Mouse (Mus musculus) CH12.LX (cell line): ENCODE measurements around the gene Pitpnm2. TPM values are rescaled to one million over a fixed set of nuclear protein-coding genes. Genes with fewer than 3 reads are reported as not detected.

Experiments used
- DNase-seq: peaks from one replicate; pipeline ENCODE4 v3.0.0-alpha.2; 2013; ENCODE audit errors: extremely low read depth
- H3K27ac ChIP-seq: 2 replicates; pipeline ENCODE4 v1.5.1; 2012; ENCODE audit warnings: low read depth, mild to moderate bottlenecking, control low read depth, moderate library complexity; ENCODE audit not compliant: insufficient read depth
- H3K27me3 ChIP-seq: replicated peaks from 2 replicates; pipeline ENCODE3; 2012; ENCODE audit warnings: inconsistent platforms
- H3K36me3 ChIP-seq, 2 experiments: replicated peaks in 1 of 2; 2 replicates each; pipeline versions ENCODE3 to v1.6.1; 2012; ENCODE audit warnings: inconsistent platforms in 1 of 2, low read length in 1 of 2, mild to moderate bottlenecking in 1 of 2, mixed read lengths in 1 of 2, moderate library complexity in 1 of 2; ENCODE audit not compliant: control insufficient read depth in 1 of 2, insufficient read depth in 1 of 2
- H3K4me1 ChIP-seq, 2 experiments: 2 replicates each; pipeline ENCODE4 v1.6.1; 2012; ENCODE audit warnings: inconsistent platforms in 1 of 2, moderate library complexity in 1 of 2; ENCODE audit not compliant: insufficient read depth in 2 of 2, control insufficient read depth in 1 of 2
- H3K4me2 ChIP-seq: 2 replicates; pipeline ENCODE4 v1.6.1; 2012; ENCODE audit warnings: low read depth, mild to moderate bottlenecking, control low read depth; ENCODE audit not compliant: poor library complexity, insufficient read depth, severe bottlenecking
- H3K4me3 ChIP-seq, 3 experiments: fragments of 150-350 bp in 1 of 3; sonication (generic) in 1 of 3; replicated peaks in 1 of 3; 2 replicates each; pipeline versions ENCODE3 to v1.5.1; 2011 to 2012; ENCODE audit warnings: low read depth in 2 of 3, low read length in 2 of 3, mild to moderate bottlenecking in 2 of 3, moderate library complexity in 2 of 3, control low read depth in 1 of 3, improper control_type of control experiment in 1 of 3, inconsistent platforms in 1 of 3, mixed read lengths in 1 of 3; ENCODE audit not compliant: poor library complexity in 1 of 3
- H3K79me2 ChIP-seq: replicated peaks from 2 replicates; pipeline ENCODE4 v1.6.1; 2012; ENCODE audit warnings: mild to moderate bottlenecking, moderate library complexity; ENCODE audit not compliant: control insufficient read depth, poor library complexity, insufficient read depth, severe bottlenecking; ENCODE audit errors: extremely low read depth
- H3K9ac ChIP-seq: 2 replicates; pipeline ENCODE4 v1.6.1; 2012; ENCODE audit warnings: low read depth, mild to moderate bottlenecking, control low read depth, moderate library complexity; ENCODE audit not compliant: insufficient read depth
- H3K9me3 ChIP-seq: replicated peaks from 2 replicates; pipeline ENCODE3; 2012; ENCODE audit warnings: low read length, inconsistent platforms, mixed read lengths
- BHLHE40 ChIP-seq: IDR thresholded peaks from 2 replicates; pipeline ENCODE4 v1.6.1; 2011; ENCODE audit warnings: mild to moderate bottlenecking, low read depth, low read length, improper control_type of control experiment
- CHD1 ChIP-seq: IDR thresholded peaks from 2 replicates; pipeline ENCODE4 v1.6.1; 2012; ENCODE audit warnings: low read depth, low read length, improper control_type of control experiment, inconsistent platforms
- CHD2 ChIP-seq: IDR thresholded peaks from 2 replicates; pipeline ENCODE4 v1.6.1; 2011; ENCODE audit warnings: low read length, improper control_type of control experiment
- CTCF ChIP-seq, 2 experiments: IDR thresholded peaks in 1 of 2; conservative IDR thresholded peaks in 1 of 2; 2 replicates each; pipeline ENCODE4 v1.5.1; 2011 to 2012; ENCODE audit warnings: low read depth in 2 of 2, low read length in 2 of 2, improper control_type of control experiment in 1 of 2, inconsistent platforms in 1 of 2, mild to moderate bottlenecking in 1 of 2, moderate library complexity in 1 of 2
- E2F4 ChIP-seq: IDR thresholded peaks from 2 replicates; pipeline ENCODE4 v1.6.1; 2011; ENCODE audit warnings: low read depth, low read length, improper control_type of control experiment; ENCODE audit not compliant: insufficient replicate concordance
- ELF1 ChIP-seq: IDR thresholded peaks from 2 replicates; pipeline ENCODE4 v1.6.1; 2014; ENCODE audit warnings: low read depth, mild to moderate bottlenecking, inconsistent platforms, low read length, improper control_type of control experiment
- EP300 ChIP-seq: IDR thresholded peaks from 2 replicates; pipeline ENCODE4 v1.6.1; 2011; ENCODE audit warnings: low read length, improper control_type of control experiment
- ETS1 ChIP-seq: conservative IDR thresholded peaks from 2 replicates; pipeline ENCODE4 v1.6.1; 2012; ENCODE audit warnings: low read depth, mild to moderate bottlenecking, inconsistent platforms, low read length, improper control_type of control experiment, moderate library complexity
- GABPA ChIP-seq: IDR thresholded peaks from 2 replicates; pipeline ENCODE4 v1.6.1; 2012; ENCODE audit warnings: low read depth, low read length, improper control_type of control experiment, inconsistent platforms; ENCODE audit not compliant: insufficient replicate concordance
- HCFC1 ChIP-seq: IDR thresholded peaks from 2 replicates; pipeline ENCODE4 v1.6.1; 2012; ENCODE audit warnings: low read depth, mild to moderate bottlenecking, inconsistent platforms, low read length, improper control_type of control experiment
- IRF4 ChIP-seq: IDR thresholded peaks from 2 replicates; pipeline ENCODE4 v1.6.1; 2014; ENCODE audit warnings: low read depth, mild to moderate bottlenecking, inconsistent platforms, low read length, improper control_type of control experiment
- JUN ChIP-seq: IDR thresholded peaks from 2 replicates; pipeline ENCODE4 v1.6.1; 2011; ENCODE audit warnings: low read depth, mild to moderate bottlenecking, low read length, improper control_type of control experiment, moderate library complexity; ENCODE audit not compliant: insufficient read depth
- JUND ChIP-seq: conservative IDR thresholded peaks from 2 replicates; pipeline ENCODE4 v1.6.1; 2011; ENCODE audit warnings: low read depth, low read length, improper control_type of control experiment
- MAFK ChIP-seq: IDR thresholded peaks from 2 replicates; pipeline ENCODE4 v1.6.1; 2011; ENCODE audit warnings: low read length, improper control_type of control experiment; ENCODE audit not compliant: insufficient replicate concordance
- MAX ChIP-seq: IDR thresholded peaks from 2 replicates; pipeline ENCODE4 v1.6.1; 2011; ENCODE audit warnings: low read length, improper control_type of control experiment
- MAZ ChIP-seq: IDR thresholded peaks from 2 replicates; pipeline ENCODE4 v1.6.1; 2012; ENCODE audit warnings: low read depth, mild to moderate bottlenecking, inconsistent platforms, low read length, improper control_type of control experiment, moderate library complexity
- MXI1 ChIP-seq: IDR thresholded peaks from 2 replicates; pipeline ENCODE4 v1.6.1; 2011; ENCODE audit warnings: mild to moderate bottlenecking, low read depth, low read length, improper control_type of control experiment
- MYC ChIP-seq: IDR thresholded peaks from 2 replicates; pipeline ENCODE4 v1.6.1; 2011; ENCODE audit warnings: low read depth, mild to moderate bottlenecking, improper control_type of control experiment, low read length
- NELFE ChIP-seq: IDR thresholded peaks from 2 replicates; pipeline ENCODE4 v1.6.1; 2011; ENCODE audit warnings: low read depth, low read length, improper control_type of control experiment
- NRF1 ChIP-seq: IDR thresholded peaks from 2 replicates; pipeline ENCODE4 v1.6.1; 2014; ENCODE audit warnings: low read depth, mild to moderate bottlenecking, inconsistent platforms, low read length, improper control_type of control experiment, moderate library complexity
- RAD21 ChIP-seq: IDR thresholded peaks from 2 replicates; pipeline ENCODE4 v1.6.1; 2011; ENCODE audit warnings: low read depth, mild to moderate bottlenecking, low read length, improper control_type of control experiment, moderate library complexity
- RCOR1 ChIP-seq: conservative IDR thresholded peaks from 2 replicates; pipeline ENCODE4 v1.6.1; 2012; ENCODE audit warnings: low read depth, mild to moderate bottlenecking, inconsistent platforms, low read length, improper control_type of control experiment
- SIN3A ChIP-seq: IDR thresholded peaks from 2 replicates; pipeline ENCODE4 v1.6.1; 2012; ENCODE audit warnings: low read length, improper control_type of control experiment, inconsistent platforms
- TBP ChIP-seq: conservative IDR thresholded peaks from 2 replicates; pipeline ENCODE4 v1.6.1; 2011; ENCODE audit warnings: low read depth, low read length, improper control_type of control experiment
- UBTF ChIP-seq: IDR thresholded peaks from 2 replicates; pipeline ENCODE4 v1.6.1; 2012; ENCODE audit warnings: low read depth, mild to moderate bottlenecking, inconsistent platforms, low read length, improper control_type of control experiment, moderate library complexity
- USF2 ChIP-seq: conservative IDR thresholded peaks from 2 replicates; pipeline ENCODE4 v1.6.1; 2011; ENCODE audit warnings: low read depth, low read length, improper control_type of control experiment
- ZC3H11A ChIP-seq: IDR thresholded peaks from 2 replicates; pipeline ENCODE4 v1.6.1; 2012; ENCODE audit warnings: low read depth, mild to moderate bottlenecking, inconsistent platforms, low read length, improper control_type of control experiment
- ZKSCAN1 ChIP-seq: IDR thresholded peaks from 2 replicates; pipeline ENCODE4 v1.6.1; 2012; ENCODE audit warnings: low read depth, inconsistent platforms, low read length, improper control_type of control experiment, borderline replicate concordance
- ZMIZ1 ChIP-seq: IDR thresholded peaks from 2 replicates; pipeline ENCODE4 v1.6.1; 2012; ENCODE audit warnings: low read depth, mild to moderate bottlenecking, inconsistent platforms, low read length, improper control_type of control experiment
- ZNF384 ChIP-seq: IDR thresholded peaks from 2 replicates; pipeline ENCODE4 v1.6.1; 2012; ENCODE audit warnings: low read depth, low read length, improper control_type of control experiment, inconsistent platforms
- dilution Hi-C: fragments of 300-500 bp; cut with MboI; formaldehyde crosslinking; loops from 2 replicates; pipeline ENCODE4 v1.14.3; 2020; ENCODE audit warnings: low sequenced_read_pairs; ENCODE audit not compliant: extremely low pct_unique_long_range_greater_than_20kb, extremely low pct_ligation_motif_present
- in situ Hi-C: fragments of 300-500 bp; cut with MboI; formaldehyde crosslinking; loops from 3 replicates; pipeline ENCODE4 v1.14.3; 2019; ENCODE audit warnings: low sequenced_read_pairs, low pct_ligation_motif_present, low pct_unique_long_range_greater_than_20kb, mixed read lengths
- polyA plus RNA-seq: library from polyadenylated mRNA; unstranded; fragments of >175 nt; gene quantifications from 2 replicates; pipeline ENCODE4 v1.2.1, GENCODE M21; 2012; ENCODE audit warnings: low read depth; ENCODE audit not compliant: insufficient read length
- total RNA-seq, 2 experiments: library from RNA; depleted of rRNA; stranded (reverse); fragments of 300-350 nt in 1 of 2; fragments of >200 nt in 1 of 2; gene quantifications; 2 replicates each; pipeline ENCODE4 v1.2.3; 2012 to 2014

Gene Pitpnm2
- total and polyA plus RNA-seq, 3 experiments: 1.0 to 11.9 (median 5.3) TPM

GRCm38 (mm10) chr5:124119204-124119603 is 130.4 kb downstream of the Pitpnm2 start:
- Histone ChIP-seq H3K36me3 (peaks cover 67 to 83% of the 10 kb centered on the region in 2 experiments), H3K27ac (no peak overlapping the region)
- dilution Hi-C loops: no loop called here

GRCm38 (mm10) chr5:124115990-124116845 is 133.3 kb downstream of the Pitpnm2 start, which contains the start of gene Arl6ip4:
Arl6ip4 (plus strand) TSS chr5:124116089.
- in situ Hi-C loops (loop anchor here (5.0 kb wide), 1 partner anchor 36 kb away; no protein-coding TSS in a partner anchor), dilution Hi-C loops (no loop called here)
- peak within 1 kb of the TSS; percentile 70 for H3K9ac ChIP-seq
- peak within 1 kb of the TSS; percentile 74 to 91 (median 79) for H3K4me3 ChIP-seq
- H3K4me1 ChIP-seq: peaks cover 15 to 65% of the 10 kb centered on the region in 2 experiments
- peak within 1 kb of the TSS; percentile 79 for H3K4me2 ChIP-seq
- H3K27ac ChIP-seq: 0 out of 2 replicates have a peak within 1 kb of the TSS, but pooled peaks have one; percentile 36
- no peaks in the 10 kb centered on the region for H3K27me3 ChIP-seq
- H3K9me3 ChIP-seq: no peaks in the 10 kb centered on the region
- peak; percentile 66 for DNase-seq
- peaks cover 48 to 64% of the 10 kb centered on the region in 2 experiments for H3K36me3 ChIP-seq
- peaks cover 10% of the 10 kb centered on the region for H3K79me2 ChIP-seq
- TF ChIP-seq ZNF384: no peak
- no peak for TF ChIP-seq E2F4
- TF ChIP-seq IRF4: peak; percentile 66
- no peak for TF ChIP-seq CHD1
- no peak for TF ChIP-seq JUND
- TF ChIP-seq ZMIZ1: 0 out of 2 replicates have a peak, but pooled peaks have one; percentile 31
- no peak for TF ChIP-seq CTCF (conservative IDR thresholded peaks at IDR 0.05 in 1 of 2, IDR thresholded peaks at IDR 0.05 in 1 of 2; ENCODE audit: low read depth in 2 of 2, low read length in 2 of 2)
- TF ChIP-seq NRF1: peak; percentile 56
- TF ChIP-seq ETS1: no peak
- TF ChIP-seq HCFC1: peak; percentile 91
- TF ChIP-seq EP300: no peak
- TF ChIP-seq NELFE: peak; percentile 66; the same call in 1 of the 2 replicates
- no peak for TF ChIP-seq UBTF
- 0 out of 2 replicates have a peak, but pooled peaks have one; percentile 29 for TF ChIP-seq SIN3A
- TF ChIP-seq MAZ: peak; percentile 84; the same call in 1 of the 2 replicates
- no peak for TF ChIP-seq BHLHE40
- no peak for TF ChIP-seq MYC
- no peak for TF ChIP-seq RCOR1
- TF ChIP-seq RAD21: no peak
- TF ChIP-seq ZC3H11A: no peak
- peak; percentile 86 for TF ChIP-seq ELF1
- TF ChIP-seq MAX: no peak
- TF ChIP-seq ZKSCAN1: no peak
- TF ChIP-seq GABPA: no peak; the same call in 1 of the 2 replicates
- peak; percentile 70 for TF ChIP-seq CHD2
- no peak for TF ChIP-seq JUN
- TF ChIP-seq MXI1: peak; percentile 74
- no peak for TF ChIP-seq MAFK

More at GRCm38 (mm10) chr5:124119204-124119603, 130.4 kb downstream of the Pitpnm2 start:
- DNase-seq: no peak
- Histone ChIP-seq H3K9me3 (no peaks in the 10 kb centered on the region), H3K79me2 (peaks cover 10% of the 10 kb centered on the region), H3K4me3 (no peak overlapping the region), H3K4me2 (no peak overlapping the region), H3K9ac (no peak overlapping the region), H3K4me1 (peaks cover 11 to 50% of the 10 kb centered on the region in 2 experiments)
- in situ Hi-C loops: loop anchor here (5.0 kb wide), 1 partner anchor 33 kb away; no protein-coding TSS in a partner anchor
- TF ChIP-seq ZNF384 (no peak), TBP (no peak), USF2 (no peak), CTCF (conservative IDR thresholded peaks at IDR 0.05 in 1 of 2, IDR thresholded peaks at IDR 0.05 in 1 of 2; ENCODE audit: low read depth in 2 of 2, low read length in 2 of 2) (no peak), BHLHE40 (no peak)
- TF ChIP-seq, all 38 proteins: peak for 0
- no peaks in the 10 kb centered on the region for H3K27me3 ChIP-seq
